Mouse (Mus musculus): ENCODE measurements around the gene Synrg.

Gene Synrg

GRCm38 (mm10) chr11:83963991-83964921 is at the start of gene Synrg:
Synrg (plus strand) TSS chr11:83964428.
- DNase-seq (ENCODE audit: extremely low spot score, low read depth, low spot score) = peak; percentile 28

DNA sequence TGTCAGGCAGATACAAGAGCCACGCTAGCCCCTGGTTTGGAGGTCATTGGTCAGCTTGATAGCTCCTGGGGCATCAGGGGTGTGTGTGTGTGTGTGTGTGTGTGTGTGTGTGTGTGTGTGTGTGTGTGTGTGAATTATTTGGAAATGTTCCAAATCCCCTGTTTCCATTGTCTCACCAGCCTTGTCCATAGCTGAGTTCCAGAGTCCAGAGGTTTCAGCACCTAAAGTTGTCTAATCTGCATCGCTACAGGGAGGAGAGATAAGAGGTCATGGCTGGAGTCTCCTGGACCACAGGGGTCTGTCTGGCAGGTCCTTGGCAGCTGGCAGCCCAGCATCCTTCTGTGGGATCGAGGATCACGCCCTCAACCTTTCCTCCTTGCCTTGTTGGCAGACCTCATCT is 49.7 kb upstream of the Synrg start:
- no peak for DNase-seq (ENCODE audit: extremely low spot score, low read depth, low spot score)

DNA sequence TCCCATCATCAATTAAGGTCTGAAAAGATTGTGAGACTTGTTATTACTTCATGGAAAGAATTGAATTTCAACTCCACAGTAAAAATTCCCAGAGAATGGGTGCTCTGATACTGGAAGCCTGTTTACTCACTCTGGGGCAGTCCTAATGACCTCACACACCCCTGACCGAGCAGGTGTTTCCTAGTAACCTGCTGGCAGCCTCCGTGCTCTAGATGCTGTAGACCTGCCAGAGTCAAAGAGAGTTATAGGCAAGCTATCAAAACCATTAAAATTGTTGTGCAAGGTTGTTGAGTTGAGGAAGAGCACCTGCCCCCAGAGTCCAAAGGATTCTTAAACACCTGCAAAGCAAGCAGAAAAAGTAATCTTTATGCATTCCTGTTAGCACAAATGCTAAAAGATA is 41.6 kb upstream of the Synrg start:
- DNase-seq (ENCODE audit: extremely low spot score, low read depth, low spot score) = no peak

DNA sequence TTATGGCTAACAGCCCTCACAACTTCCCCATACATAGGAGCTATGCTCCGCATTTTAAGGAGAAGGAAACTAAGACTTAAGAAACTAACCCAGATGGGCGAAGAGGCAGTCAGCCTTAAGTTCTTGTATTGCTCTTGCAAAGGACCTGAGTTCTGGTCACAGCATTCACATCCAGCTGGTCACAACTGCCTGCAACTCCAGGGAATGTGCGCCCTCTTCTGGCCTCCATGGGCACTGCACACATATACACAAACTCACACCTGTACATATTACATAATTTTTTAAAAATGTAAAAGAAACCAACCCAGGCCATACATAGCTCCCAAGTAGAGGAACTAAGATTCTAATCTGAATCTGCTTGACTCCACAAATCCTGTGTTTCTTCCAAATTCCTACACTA is 37.1 kb upstream of the Synrg start:
- DNase-seq (ENCODE audit: extremely low spot score, low read depth, low spot score) = no peak

DNA sequence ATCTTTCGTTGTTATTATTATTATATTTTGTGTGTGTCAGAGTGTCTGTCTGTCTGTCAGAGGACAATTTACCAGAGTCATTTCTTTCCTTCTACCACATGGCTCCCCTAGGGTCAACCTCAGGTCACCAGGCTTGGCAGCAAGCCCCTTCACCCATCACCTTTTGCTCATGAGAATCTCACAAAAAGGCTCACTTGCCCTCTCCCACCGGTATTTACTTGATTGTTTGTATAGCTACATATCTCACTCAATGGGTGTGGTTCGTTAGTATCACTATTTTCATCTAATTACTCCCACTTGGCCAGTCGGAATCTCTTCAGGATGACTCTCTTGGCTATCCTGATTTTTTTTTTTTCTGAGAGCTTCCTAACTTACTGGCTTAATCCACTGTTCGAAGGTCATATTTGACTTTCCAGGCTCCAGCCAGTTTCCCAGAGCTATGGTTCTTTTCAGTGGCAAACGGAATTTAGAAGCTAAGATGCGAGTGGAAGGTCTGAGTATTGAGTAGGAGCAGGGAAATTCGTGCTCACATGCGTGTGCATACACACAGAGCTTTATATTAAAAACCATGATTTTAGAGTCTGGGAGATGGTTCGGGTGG is 31.6 kb upstream of the Synrg start:
- no peak for DNase-seq (ENCODE audit: extremely low spot score, low read depth, low spot score)

DNA sequence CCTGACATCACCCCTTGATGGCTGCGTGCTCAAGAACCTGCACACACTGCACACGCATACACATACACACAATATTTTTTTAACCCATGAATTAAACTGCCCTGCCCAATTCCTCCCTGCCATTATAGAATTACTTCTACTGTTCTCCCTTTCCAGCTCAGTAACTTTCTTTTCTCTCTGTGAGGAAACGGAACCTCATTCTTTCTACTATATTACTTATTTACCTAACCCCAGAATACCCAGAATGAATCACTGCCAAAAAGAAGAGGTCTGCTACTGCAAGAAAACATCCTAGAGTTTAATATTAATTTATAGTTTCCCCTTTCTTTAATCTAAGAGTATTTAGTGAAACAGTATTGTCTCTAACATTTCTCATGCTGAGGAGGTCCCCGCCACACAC is 30.9 kb upstream of the Synrg start:
- DNase-seq (ENCODE audit: extremely low spot score, low read depth, low spot score) = no peak

GRCm38 (mm10) chr11:83935986-83936665 is 28.1 kb upstream of the Synrg start:
- DNase-seq (ENCODE audit: extremely low spot score, low read depth, low spot score) = peak; percentile 61

DNA sequence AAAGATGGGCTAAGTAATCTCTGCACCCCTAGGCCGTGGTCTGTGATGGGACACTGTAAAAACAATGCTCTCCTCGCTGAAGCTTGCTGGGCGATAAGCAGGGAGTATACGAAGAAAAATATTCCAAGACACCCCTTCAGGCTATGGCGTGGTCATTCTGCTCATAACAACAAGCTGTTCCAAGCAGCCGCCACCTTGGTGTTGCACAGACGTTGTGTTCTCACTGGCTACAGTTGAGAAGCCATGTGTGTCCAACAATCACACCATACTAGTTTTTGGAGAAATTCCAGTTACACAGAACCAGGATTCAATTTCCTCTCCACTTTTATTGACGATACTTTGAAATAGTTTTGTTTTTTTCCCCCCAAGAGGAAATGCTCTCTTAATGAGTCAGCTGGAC is 25.7 kb upstream of the Synrg start:
- DNase-seq (ENCODE audit: extremely low spot score, low read depth, low spot score) = no peak

DNA sequence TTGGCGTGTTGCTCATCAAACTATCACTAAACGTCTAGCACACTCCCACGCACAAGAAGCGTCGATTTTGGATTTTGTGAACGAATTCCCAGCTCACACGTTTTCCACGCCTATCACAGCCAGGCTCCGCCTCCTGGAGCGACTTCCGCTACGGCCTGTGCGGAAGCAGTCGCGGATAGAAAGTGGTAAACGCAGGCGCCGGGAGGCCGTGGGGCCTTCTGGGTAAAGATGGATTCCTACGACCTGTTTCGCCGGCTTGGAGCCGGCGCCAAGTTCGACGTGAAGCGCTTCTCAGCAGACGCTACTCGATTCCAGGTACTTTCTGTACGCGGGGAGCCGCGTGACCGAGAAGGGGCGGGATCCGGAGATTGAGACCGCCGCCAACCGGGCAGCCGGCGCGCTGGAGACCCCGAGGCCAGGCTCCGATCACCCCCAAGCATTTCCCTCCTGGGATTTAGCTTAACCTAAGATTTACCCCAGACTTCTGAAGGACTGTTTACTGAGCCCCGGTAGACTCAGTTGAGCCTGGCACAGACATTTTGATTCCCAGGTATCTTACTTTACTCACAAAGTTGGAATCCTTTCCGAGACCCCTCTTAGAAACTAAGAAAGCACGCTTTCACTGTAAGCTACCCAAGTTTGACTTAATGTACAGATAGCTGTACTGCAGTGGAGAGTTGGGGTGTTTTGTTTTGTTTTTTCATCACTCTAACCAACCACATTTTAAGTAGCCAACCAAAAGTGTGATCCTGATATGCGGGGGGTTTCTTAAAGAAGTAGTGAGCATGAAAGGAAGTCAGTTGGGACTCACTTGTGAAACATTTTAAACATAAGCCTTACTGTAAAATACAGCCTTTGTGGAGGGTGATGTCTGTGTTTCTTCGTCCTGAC is 22.0 kb upstream of the Synrg start, which contains the start of gene Ddx52:
Gene Ddx52 (plus strand): TSS at position 113 of the 891 bp plus-strand sequence.
- peak; percentile 67 for DNase-seq (ENCODE audit: extremely low spot score, low read depth, low spot score)

- no peak for DNase-seq (ENCODE audit: extremely low spot score, low read depth, low spot score)
Measured at GRCm38 (mm10) chr11:83956822-83957221, 7.4 kb upstream of the Synrg start.

DNA sequence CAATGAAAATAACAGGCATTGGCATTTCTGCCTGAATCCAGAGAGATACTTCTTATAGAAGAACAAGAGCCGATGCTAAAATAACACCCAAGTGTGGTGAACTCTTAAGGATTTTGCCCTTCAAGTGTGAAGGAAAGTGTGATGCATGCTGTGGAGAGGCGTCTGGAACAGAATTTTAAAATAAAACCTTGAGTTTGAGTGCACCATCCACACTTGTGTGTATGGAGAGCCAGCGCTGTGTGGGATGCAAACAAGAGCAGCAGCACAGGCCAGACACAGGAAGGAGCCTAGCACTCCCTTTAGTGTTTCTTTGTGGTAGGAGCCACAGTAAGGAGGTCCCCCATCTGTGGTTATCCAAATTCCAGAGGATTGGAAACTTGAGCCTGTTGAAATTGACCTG is 2.2 kb upstream of the Synrg start:
- DNase-seq (ENCODE audit: extremely low spot score, low read depth, low spot score) = no peak

DNA sequence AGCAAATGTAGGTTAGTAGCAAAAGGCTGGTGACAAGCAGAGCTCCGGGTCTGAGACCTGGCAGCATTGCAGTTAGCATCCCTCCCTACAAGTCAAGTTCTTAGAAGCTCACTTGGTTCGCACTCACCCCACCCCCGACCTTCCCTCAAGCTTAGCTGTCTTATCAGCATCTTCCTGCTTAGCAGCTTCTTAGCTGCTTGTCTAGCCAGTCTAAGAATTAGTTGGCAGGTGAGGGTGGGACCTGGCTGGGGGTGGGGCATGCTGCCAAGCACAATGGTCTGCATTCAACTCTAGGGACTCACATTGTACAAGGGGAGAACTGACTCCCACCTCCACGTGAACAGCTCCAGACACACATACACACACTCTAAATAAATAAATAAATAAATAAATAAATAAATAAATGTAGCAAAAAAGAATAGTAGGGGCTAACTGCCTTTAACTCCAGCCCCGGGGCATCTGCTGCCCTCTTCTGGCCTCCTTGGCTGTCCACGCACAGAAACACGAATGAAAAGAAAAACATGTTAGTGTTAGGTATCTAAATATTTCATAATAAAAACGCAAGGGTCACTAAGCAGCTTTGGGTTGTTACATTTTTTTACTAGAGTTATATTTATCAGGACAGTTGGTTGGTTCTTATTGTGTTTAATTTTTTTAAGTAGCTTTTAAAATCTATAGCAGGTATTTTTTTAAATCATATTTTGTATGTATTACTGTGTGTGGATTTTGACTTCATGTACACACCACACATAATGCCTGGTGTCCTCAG is 3.4 kb downstream of the Synrg start:
- no peak for DNase-seq (ENCODE audit: extremely low spot score, low read depth, low spot score)

DNA sequence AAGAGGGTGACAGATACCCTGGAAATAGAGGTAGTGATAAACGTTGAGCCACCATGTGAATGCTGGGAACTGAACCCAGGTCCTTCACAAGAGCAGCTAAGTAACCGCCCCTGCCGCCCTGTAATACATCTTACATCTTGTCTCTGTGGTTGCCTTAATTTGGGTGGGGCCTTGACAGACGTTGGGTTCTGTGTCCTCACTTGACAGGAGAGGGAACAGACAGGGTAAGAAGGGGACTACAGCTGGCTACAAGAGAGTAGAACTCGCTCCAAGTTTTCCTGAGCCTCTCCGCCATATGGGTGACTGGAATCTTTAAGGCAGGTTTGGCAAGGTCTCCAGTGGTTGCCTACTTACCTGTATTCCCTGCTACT is 4.0 kb downstream of the Synrg start:
- no peak for DNase-seq (ENCODE audit: extremely low spot score, low read depth, low spot score)

DNA sequence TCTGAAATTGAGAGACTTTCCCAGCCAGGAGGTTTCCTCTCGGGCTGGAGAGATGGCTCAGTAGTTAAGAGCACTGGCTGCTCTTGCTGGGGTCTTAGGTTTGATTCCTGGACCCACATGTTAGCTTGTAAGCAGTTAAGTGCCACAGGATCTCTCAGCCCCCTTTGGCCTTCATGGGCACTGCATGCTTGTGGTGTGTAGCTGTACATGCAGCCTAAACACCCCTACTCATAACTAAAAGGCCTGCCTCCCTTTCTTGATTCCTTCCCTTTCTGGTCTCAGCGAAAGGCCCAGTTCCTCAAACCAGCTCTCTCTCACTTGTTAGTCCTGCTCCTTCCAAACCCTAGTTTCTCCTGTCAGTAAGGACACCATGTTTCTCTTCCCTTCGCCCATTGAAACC is 4.8 kb downstream of the Synrg start:
- DNase-seq (ENCODE audit: extremely low spot score, low read depth, low spot score) = no peak

DNA sequence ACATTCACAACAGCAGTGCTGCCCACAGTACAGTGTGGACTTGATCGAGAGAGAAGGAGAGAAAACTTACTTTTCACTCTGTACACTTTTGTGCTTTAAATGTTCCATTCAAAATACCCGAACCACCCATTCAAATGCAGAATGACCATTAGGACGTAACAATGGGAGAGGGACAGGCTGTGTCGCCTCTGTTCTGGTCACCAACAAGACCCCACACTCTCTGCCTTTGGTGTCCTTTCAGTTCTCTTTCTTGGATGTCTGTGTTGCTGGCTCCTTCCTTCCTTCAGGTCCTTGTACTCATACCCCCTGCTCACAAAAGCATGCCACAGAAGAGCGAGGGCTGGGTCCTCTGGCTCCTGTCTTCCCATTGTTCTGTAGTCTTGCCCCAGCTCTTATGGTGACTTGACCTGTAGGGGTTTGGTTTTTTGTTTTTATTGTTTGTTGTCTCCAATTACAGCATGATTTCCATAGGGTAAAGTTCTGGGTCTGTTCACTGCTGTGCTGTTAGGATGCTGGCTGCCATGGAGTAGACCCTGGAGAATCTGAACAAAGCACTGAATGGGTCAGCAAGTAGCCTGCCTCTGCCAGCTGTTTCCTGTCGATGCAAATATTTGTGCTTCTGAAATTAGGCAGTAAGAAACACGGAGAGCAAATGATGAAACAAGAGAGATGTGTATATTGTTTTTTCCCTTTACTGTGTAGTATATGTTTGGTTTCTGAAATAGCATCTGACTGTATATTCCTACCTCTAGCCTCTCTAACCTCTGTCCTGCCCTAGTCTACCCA is 10.5 kb downstream of the Synrg start:
- no peak for DNase-seq (ENCODE audit: extremely low spot score, low read depth, low spot score)

- DNase-seq (ENCODE audit: extremely low spot score, low read depth, low spot score) = no peak
Measured at GRCm38 (mm10) chr11:83975488-83975887, 11.3 kb downstream of the Synrg start.

DNA sequence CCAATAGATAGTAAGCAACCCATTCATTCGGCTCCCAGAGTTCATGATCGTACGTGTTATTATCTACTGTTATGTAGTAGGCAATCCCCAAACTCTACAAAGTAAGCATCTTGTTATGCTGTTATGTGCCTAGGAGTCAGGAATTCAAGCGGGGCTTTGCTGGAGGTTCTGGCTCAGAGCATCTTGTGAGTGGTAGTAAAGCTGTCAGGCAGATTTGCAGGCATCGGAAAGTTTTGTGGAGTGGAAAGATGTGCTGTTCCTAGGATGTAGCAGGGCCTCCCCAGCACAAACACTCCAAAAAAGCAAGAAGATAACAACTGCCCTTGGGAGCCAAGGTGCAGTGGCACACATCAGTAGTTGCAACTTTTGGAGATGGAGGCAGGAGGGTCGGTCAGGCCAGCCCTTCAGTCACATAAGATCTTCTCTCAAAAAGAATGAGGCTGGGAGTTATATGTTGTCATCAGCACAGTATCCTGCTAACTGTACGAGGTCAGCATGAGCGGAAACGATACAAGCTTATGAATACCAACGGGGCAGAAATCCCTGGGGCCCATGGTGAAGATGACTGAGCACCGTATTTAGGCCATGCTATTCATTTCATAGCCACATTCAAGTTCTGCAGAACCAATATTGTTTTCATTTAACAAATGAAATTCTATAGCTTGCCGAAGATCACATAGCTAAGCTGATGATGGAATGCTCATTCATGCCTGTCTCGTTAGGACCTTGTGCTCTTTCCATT is 12.2 kb downstream of the Synrg start:
- no peak for DNase-seq (ENCODE audit: extremely low spot score, low read depth, low spot score)

GRCm38 (mm10) chr11:83977810-83978209 is 13.6 kb downstream of the Synrg start:
- no peak for DNase-seq (ENCODE audit: extremely low spot score, low read depth, low spot score)

DNA sequence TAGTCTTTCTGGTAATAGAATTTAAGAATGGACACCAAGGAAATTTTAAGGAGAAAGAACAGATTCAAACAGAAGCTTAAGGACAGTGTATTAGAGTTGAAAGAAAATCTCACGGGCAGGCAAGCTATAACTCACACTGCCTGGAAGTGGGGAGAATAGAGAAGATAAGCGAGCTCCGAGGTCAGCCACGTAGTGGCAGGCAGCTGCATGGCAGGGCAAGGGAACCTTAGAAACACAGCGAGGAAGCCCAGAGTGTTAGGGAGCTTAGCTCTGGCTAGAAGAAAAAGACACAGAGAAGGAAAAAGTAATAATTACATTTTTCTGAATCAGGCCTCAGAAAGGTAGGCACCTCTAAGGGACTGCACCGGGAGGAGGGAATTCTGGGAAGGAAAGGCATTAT is 15.8 kb downstream of the Synrg start:
- DNase-seq (ENCODE audit: extremely low spot score, low read depth, low spot score) = no peak

All from hindlimb bud, embryonic 11.5 days (tissue).